Mouse (Mus musculus) mesoderm, embryonic 11.5 days (tissue): Measurements from ENCODE around the gene Siah2.

ENCODE experiments used
- DNase-seq: peaks from one replicate; pipeline ENCODE4 v3.0.0-alpha.2; 2012; ENCODE audit warnings: low read depth, low spot score

Gene Siah2

GRCm38 (mm10) chr3:58695044-58695443, 2.8 kb upstream of the Siah2 start:
- no peak for DNase-seq

DNA sequence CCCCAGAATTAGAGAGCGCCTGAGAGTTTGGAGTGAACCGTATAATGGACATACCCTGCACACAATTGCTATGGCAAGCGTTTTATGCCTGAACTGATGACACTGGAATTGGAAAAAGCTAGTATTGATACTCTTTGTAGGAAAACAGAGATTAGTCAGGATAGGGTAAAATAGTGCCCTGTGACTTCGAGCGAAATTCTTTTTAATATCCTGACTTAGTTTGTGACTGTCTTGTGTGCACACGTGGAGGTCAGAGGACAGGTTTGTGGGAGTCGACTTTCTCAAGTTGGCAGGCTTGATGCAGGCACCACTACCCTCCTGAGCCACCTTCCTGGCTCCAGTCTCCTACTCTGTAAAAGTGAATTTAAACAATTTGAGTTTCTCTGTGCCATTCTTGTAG, 1.1 kb upstream of the Siah2 start:
- no peak for DNase-seq

DNA sequence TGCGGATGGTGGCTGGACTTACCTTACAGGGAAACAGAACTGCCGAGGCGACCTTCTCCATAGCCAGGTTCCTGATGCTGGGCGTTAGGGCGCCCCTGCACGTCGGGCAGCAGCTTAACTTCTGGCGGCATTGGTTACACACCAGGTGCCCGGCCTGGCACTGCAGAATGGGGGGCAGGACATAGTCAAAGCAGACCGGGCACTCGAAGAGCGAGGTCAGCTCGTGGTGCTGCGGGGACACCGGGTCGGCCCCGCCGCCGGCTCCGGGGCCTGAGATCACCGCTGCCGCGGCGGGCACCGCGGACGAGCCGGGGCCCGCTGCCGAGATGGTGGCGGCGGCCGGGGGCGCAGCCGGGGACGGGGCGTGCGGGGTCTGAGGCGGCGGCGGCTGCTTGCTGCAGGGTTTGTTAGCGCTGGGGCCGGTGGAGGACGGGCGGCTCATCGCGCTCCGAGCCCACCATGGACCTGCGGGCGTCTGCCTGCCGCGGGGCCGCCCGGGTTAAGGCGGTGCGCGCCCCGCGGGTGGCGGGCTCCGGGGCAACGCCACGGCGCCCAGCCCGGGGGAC, 743 bp downstream of the Siah2 start:
- no peak for DNase-seq

GRCm38 (mm10) chr3:58690619-58691373, 1.4 kb downstream of the Siah2 start:
- peak; percentile 63 for DNase-seq

- no peak for DNase-seq
Observed at GRCm38 (mm10) chr3:58689721-58690120, 2.5 kb downstream of the Siah2 start.

- no peak for DNase-seq
Observed at GRCm38 (mm10) chr3:58689105-58689504, 3.1 kb downstream of the Siah2 start.

- no peak for DNase-seq
Observed at GRCm38 (mm10) chr3:58688551-58688950, 3.6 kb downstream of the Siah2 start.

DNA sequence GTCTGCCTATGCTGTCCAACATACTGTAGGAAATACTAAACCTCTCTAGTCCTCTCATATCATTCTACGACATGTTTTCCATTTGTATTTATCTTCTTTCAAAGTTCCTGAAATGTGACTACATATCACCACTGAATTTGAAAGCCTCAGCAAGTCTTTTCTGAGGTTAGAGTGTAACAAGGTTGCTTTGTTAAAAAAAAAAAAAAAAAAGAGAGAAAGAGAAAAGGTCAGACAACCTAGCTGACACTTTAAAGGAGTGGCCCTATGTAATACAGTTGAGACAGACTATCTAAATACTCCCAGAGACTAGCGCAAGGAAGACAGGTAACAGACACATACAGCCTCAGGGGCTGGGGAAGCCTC, 5.3 kb downstream of the Siah2 start:
- no peak for DNase-seq

GRCm38 (mm10) chr3:58686206-58686921, 5.8 kb downstream of the Siah2 start:
- no peak for DNase-seq

DNA sequence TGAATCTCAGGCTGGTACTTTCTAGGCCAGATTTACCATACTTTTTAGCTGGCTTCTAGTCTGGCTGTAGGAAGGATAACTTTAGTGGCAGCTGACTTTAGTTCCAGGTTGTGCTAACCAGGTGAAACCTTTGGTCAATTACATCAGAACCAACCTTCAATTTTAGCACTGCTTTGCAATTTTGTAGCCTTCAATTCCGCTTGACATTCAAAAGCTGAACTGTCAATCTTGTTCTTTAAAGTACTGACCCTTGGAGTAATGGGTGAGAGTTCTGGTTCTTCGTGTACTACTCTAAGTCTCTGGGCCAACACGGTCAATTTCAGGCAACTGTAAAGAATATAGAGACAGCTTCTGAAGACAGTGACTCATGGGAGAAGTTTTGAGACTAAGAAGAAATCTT, 6.8 kb downstream of the Siah2 start:
- no peak for DNase-seq

DNA sequence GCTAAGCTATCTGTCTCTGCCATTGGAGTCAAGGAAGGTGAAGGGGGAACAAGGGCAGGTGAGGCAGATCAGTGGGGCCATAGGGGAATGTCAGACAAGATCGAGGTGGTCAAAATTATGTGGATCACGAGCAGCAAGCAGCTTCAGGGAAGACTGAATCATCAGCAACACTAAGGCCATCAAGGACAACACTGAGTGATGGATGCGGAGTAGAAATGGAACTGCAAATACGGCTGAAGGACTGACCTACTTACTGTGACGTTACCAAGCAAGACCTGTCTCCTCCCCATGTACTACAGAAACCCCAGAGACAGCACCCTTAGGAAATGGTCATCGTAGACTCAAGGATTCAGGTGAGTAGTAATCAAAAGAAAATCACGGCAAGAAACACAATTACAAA, 8.9 kb downstream of the Siah2 start:
- DNase-seq, result no peak

- no peak for DNase-seq
Observed at GRCm38 (mm10) chr3:58682336-58682735, 9.9 kb downstream of the Siah2 start.

GRCm38 (mm10) chr3:58681831-58682230, 10.4 kb downstream of the Siah2 start:
- DNase-seq, result no peak

DNA sequence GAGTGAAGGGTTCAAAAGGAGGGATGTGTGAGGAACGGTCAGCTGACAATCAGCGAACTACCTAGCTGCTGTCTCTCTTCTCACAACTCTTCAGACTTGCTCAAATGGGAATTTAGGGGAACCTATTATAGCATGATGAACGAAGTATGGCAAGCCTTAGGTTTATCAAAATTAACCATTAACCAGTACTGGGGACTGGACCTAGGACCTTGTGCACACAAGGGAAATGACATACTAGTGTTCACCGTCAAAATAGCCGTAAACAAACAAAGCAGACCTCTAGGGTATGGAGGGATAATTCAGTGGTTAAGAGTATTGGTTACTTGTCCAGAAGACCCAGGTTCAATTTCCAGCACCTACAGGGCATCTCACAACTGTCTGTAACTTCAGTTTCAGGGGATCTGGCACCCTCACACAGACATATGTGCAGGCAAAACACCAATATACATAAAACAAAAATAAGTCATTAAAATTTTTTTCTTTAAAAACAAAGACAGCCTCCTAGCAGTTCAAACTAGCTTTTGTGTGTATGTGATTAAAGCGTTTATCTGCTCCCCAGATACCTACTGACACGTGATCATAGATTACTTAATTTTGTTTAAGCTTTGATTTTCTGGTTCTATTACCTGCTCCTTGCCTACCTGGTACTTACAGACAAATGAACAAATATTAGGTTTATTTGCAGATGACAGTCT, 11.1 kb downstream of the Siah2 start:
- no peak for DNase-seq

DNA sequence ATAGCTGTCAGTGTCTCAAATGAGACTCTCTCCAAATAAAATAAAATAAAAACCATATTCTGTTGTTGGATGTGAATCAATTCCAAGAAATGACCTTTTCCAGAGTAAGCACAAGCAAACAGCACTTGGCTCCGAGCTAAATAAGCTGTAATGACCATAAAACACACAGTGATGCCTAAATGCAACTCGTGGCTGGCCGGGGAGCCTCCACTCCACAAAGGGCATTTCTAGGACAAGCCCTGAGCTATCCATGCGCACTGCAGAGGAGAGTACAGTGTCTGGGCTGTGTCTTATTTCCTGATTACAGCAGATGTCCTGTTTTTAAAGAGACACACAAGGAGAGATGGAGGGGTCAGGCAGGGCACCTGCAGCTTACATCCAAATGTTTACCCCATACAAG, 12.2 kb downstream of the Siah2 start:
- DNase-seq, result no peak

GRCm38 (mm10) chr3:58678905-58679304, 13.3 kb downstream of the Siah2 start:
- peak; percentile 33 for DNase-seq

GRCm38 (mm10) chr3:58678384-58678783, 13.8 kb downstream of the Siah2 start:
- DNase-seq, result no peak

GRCm38 (mm10) chr3:58677615-58678014, 14.6 kb downstream of the Siah2 start:
- DNase-seq, result no peak

GRCm38 (mm10) chr3:58673295-58673694, 18.9 kb downstream of the Siah2 start:
- DNase-seq, result no peak

GRCm38 (mm10) chr3:58672481-58673183, 19.6 kb downstream of the Siah2 start:
- DNase-seq, result no peak

GRCm38 (mm10) chr3:58671616-58672250, 20.5 kb downstream of the Siah2 start:
- DNase-seq, result no peak
